Mouse (Mus musculus): Measurements from ENCODE around the gene Kbtbd7. TPM values are rescaled to one million over a fixed set of nuclear protein-coding genes. Genes with fewer than 3 reads are reported as not detected.
"Not testable (repeated sequence)": the region's sequence is repeated elsewhere in the genome, so short reads cannot be mapped to it uniquely, and the experiment has no call there.

Gene Kbtbd7
- polyA plus RNA-seq, 1 experiment from 2014 or later = 13.0 TPM

DNA sequence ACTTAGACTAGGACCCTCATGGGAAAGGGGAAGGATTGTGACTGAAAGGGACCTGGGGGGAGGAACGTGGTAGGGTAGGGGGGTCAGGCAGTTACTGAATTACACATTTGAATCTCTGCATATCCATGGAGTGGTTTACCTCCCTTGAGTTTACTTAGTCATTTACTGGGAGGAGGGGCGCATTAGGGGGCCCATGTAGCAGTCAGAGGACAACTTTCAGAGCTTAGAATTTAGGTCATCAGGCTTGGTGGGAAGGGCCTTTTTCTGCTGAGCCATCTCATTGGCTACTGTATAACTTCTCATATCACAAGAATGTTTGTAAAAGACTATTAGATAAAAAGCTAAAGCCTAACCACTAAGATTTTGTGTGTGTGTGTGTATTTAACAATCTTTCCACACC is 15.6 kb upstream of the Kbtbd7 start:
- no peak for DNase-seq (ENCODE audit: low spot score)
- H3K27ac ChIP-seq = no peak overlapping the region
- peaks cover 27% of the 10 kb centered on the region for H3K36me3 ChIP-seq
- no peaks in the 10 kb centered on the region for H3K9me3 ChIP-seq (replicated peaks)
- H3K4me1 ChIP-seq = no peaks in the 10 kb centered on the region
- no peak overlapping the region for H3K4me3 ChIP-seq
- no peaks in the 10 kb centered on the region for H3K27me3 ChIP-seq (ENCODE audit: low read depth, poor library complexity, severe bottlenecking)
- 79% methylated on average over 2 of the region's 2 CpGs for WGBS

- peaks cover 22% of the 10 kb centered on the region for H3K36me3 ChIP-seq
- WGBS = 86% methylated on average over 6 of the region's 6 CpGs
- no peaks in the 10 kb centered on the region for H3K4me1 ChIP-seq
- H3K9me3 ChIP-seq (replicated peaks) = no peaks in the 10 kb centered on the region
- H3K27me3 ChIP-seq (ENCODE audit: low read depth, poor library complexity, severe bottlenecking) = no peaks in the 10 kb centered on the region
- H3K4me3 ChIP-seq = no peak overlapping the region
- H3K27ac ChIP-seq = no peak overlapping the region
- DNase-seq (ENCODE audit: low spot score) = no peak
Measured at GRCm38 (mm10) chr14:79413121-79413520, 13.2 kb upstream of the Kbtbd7 start.

GRCm38 (mm10) chr14:79420083-79420685 is 6.1 kb upstream of the Kbtbd7 start:
- H3K9me3 ChIP-seq (replicated peaks) = no peaks in the 10 kb centered on the region
- H3K27ac ChIP-seq = no peak overlapping the region
- H3K36me3 ChIP-seq = peaks cover 15% of the 10 kb centered on the region; the same call in 1 of the 2 replicates
- no peak overlapping the region for H3K4me3 ChIP-seq
- no peaks in the 10 kb centered on the region for H3K27me3 ChIP-seq (ENCODE audit: low read depth, poor library complexity, severe bottlenecking)
- H3K4me1 ChIP-seq = peaks cover 5% of the 10 kb centered on the region; the same call in 1 of the 2 replicates
- 72% methylated on average over 20 of the region's 20 CpGs for WGBS
- no peak for DNase-seq (ENCODE audit: low spot score)

GRCm38 (mm10) chr14:79426730-79427365 is 537 bp downstream of the Kbtbd7 start:
- peak overlapping the region; percentile 59 for H3K4me3 ChIP-seq
- H3K36me3 ChIP-seq = peaks cover 18% of the 10 kb centered on the region
- DNase-seq (ENCODE audit: low spot score); H3K27me3 ChIP-seq (ENCODE audit: low read depth, poor library complexity, severe bottlenecking); H3K9me3 ChIP-seq (replicated peaks); H3K4me1 ChIP-seq: not testable (repeated sequence)
- 61% methylated on average over 11 of the region's 59 CpGs for WGBS
- peak overlapping the region; percentile 87 for H3K27ac ChIP-seq

- Histone ChIP-seq H3K36me3 (no peaks in the 10 kb centered on the region), H3K27ac (no peak overlapping the region), H3K4me1 (no peaks in the 10 kb centered on the region), H3K4me3 (no peak overlapping the region), H3K27me3 (ENCODE audit: low read depth, poor library complexity, severe bottlenecking) (no peaks in the 10 kb centered on the region), H3K9me3 (replicated peaks) (no peaks in the 10 kb centered on the region)
- DNase-seq (ENCODE audit: low spot score) = no peak
- WGBS = 86% methylated on average over 1 of the region's 1 CpGs
Measured at GRCm38 (mm10) chr14:79434068-79434467, 7.8 kb downstream of the Kbtbd7 start.

DNA sequence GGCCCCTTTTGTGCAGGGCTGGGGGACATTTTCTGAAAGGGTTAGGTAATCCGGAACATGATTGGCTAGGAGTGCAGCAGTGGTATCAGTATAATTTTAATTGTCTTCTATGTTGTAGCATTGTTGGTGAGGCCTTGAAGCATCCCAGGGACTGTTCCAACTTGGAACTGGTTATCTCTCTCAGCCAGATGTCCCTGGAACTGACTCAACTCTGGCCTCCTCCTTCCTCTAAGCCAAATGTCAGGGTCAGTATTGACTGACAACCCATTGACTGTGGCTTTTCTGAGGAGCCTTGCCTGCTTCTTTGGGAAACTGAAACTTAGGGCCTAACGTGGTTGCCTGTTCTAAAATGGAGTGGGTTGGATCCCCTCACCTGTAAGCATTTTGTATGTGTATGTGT is 14.3 kb downstream of the Kbtbd7 start:
- Histone ChIP-seq H3K27me3 (ENCODE audit: low read depth, poor library complexity, severe bottlenecking) (no peaks in the 10 kb centered on the region), H3K27ac (no peak overlapping the region), H3K9me3 (replicated peaks) (no peaks in the 10 kb centered on the region), H3K36me3 (no peaks in the 10 kb centered on the region), H3K4me3 (no peak overlapping the region), H3K4me1 (no peaks in the 10 kb centered on the region)
- no peak for DNase-seq (ENCODE audit: low spot score)
- 83% methylated on average over 2 of the region's 2 CpGs for whole genome bisulfite sequencing

DNA sequence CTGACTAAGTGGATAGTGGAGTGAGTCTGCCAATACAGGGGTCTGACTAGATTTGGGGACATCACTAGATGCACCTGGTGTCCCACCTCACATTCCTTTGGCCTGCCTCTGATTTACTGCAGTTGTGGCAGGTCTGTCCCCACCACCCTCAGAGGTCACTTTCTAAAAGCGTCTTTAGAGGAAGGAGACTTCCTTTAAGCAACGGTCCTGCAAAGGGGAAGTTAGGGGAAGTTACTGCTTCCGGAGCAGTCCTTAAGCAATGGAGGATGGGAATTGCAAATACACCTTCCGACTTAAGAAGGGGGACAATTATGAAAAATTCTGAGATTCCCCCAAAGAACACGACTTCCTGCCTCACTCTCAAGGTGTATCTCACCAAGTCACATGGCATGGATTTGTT is 15.1 kb downstream of the Kbtbd7 start:
- H3K9me3 ChIP-seq (replicated peaks) = no peaks in the 10 kb centered on the region
- no peak overlapping the region for H3K4me3 ChIP-seq
- no peak for DNase-seq (ENCODE audit: low spot score)
- H3K4me1 ChIP-seq = no peaks in the 10 kb centered on the region
- no peak overlapping the region for H3K27ac ChIP-seq
- no peaks in the 10 kb centered on the region for H3K36me3 ChIP-seq
- 83% methylated on average over 5 of the region's 5 CpGs for WGBS
- H3K27me3 ChIP-seq (ENCODE audit: low read depth, poor library complexity, severe bottlenecking) = no peaks in the 10 kb centered on the region

GRCm38 (mm10) chr14:79444601-79445000 is 18.3 kb downstream of the Kbtbd7 start:
- 89% methylated on average over 9 of the region's 9 CpGs for WGBS
- Histone ChIP-seq H3K9me3 (replicated peaks) (no peaks in the 10 kb centered on the region), H3K27me3 (ENCODE audit: low read depth, poor library complexity, severe bottlenecking) (no peaks in the 10 kb centered on the region), H3K4me3 (no peak overlapping the region), H3K27ac (no peak overlapping the region), H3K4me1 (no peaks in the 10 kb centered on the region), H3K36me3 (no peaks in the 10 kb centered on the region)
- no peak for DNase-seq (ENCODE audit: low spot score)

DNA sequence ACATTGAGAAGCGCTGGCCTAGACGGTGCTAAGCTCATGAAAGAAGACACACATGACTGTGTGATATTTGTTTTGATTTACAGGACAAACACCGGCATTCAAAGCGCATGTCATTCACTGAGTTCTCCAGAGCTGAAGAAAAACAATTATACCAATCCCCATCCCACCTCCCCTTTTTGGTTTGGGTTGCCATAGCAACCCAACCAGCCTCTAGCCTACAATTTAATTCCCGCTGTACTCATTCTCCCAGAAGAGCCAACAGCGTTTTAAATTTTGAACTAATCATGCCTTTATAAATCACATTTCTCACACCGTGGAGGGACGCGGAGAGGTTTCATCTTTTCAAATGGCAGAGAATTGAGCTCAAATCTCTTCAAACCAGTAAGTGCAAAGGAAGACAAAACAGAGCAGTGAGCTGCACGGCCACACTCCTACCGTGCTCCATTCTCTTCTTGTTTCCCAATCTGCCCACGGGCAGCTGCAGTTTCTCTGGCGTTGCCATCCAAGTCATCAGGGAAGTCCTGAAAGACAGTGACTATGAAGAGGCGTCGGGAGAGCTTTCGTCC is 18.8 kb downstream of the Kbtbd7 start:
- 78% methylated on average over 16 of the region's 16 CpGs for WGBS
- Histone ChIP-seq H3K36me3 (no peaks in the 10 kb centered on the region), H3K27me3 (ENCODE audit: low read depth, poor library complexity, severe bottlenecking) (no peaks in the 10 kb centered on the region), H3K27ac (no peak overlapping the region), H3K4me1 (no peaks in the 10 kb centered on the region), H3K4me3 (no peak overlapping the region), H3K9me3 (replicated peaks) (no peaks in the 10 kb centered on the region)
- DNase-seq (ENCODE audit: low spot score) = no peak

DNA sequence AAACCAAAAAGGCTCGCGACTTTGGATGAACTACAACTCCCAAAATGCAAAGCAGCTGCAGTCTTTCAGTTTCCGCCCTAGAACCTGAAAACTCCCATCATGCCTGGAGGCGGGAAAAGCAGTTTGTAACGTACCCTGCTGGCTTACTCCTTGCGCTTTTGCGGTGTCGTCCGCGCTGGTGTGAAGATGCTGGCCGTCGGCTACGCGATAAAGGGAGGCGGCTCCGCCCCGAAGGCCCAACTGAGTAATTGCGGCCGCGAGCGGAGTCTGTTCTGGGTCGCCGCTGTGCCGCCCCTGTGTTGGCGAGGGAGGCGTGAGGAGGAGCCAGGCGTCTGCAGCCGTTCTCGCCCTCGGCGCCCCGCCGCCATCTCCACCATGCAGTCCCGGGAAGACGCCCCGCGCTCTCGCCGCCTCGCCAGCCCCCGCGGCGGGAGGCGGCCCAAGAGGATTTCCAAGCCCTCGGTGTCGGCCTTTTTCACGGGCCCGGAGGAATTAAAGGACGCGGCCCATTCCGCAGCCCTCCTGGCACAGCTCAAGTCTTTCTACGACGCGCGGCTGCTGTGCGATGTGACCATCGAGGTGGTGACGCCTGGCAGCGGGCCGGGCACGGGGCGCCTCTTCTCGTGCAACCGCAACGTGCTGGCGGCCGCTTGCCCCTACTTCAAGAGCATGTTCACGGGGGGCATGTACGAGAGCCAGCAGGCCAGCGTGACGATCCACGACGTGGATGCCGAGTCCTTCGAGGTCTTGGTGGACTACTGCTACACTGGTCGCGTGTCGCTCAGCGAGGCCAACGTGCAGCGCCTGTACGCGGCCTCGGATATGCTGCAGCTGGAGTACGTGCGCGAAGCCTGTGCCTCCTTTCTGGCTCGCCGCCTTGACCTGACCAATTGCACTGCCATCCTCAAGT is 25.6 kb downstream of the Kbtbd7 start, which contains the start of gene Kbtbd6:
Gene Kbtbd6, plus strand, starts transcription at position 155 of the 910 bp plus-strand sequence.
- H3K9me3 ChIP-seq (replicated peaks); H3K4me1 ChIP-seq; H3K27me3 ChIP-seq (ENCODE audit: low read depth, poor library complexity, severe bottlenecking): not testable (repeated sequence)
- DNase-seq (ENCODE audit: low spot score) = peak; percentile 88
- Histone ChIP-seq H3K36me3 (peaks cover 11% of the 10 kb centered on the region), H3K27ac (peak within 1 kb of the TSS; percentile 87), H3K4me3 (peak within 1 kb of the TSS; percentile 57)
- 8% methylated on average over 44 of the region's 89 CpGs for WGBS

DNA sequence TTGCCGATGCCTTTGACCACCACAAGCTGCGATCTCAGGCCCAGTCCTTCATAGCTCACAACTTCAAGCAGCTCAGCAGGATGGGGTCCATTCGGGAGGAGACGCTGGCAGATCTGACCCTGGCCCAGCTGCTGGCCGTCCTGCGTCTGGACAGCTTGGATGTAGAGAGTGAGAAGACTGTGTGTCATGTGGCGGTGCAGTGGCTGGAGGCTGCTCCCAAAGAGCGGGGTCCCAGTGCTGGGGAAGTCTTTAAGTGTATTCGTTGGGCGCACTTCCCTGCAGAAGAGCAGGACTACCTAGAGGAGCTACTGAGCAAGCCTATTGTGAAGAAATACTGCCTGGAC is 26.3 kb downstream of the Kbtbd7 start:
- not testable (repeated sequence) for DNase-seq (ENCODE audit: low spot score); H3K27ac ChIP-seq; H3K9me3 ChIP-seq (replicated peaks); H3K4me3 ChIP-seq; H3K4me1 ChIP-seq; H3K27me3 ChIP-seq (ENCODE audit: low read depth, poor library complexity, severe bottlenecking)
- WGBS = 93% methylated on average over 8 of the region's 10 CpGs
- peaks cover 11% of the 10 kb centered on the region for H3K36me3 ChIP-seq

- WGBS = 92% methylated on average over 1 of the region's 1 CpGs
- Histone ChIP-seq H3K9me3 (replicated peaks) (no peaks in the 10 kb centered on the region), H3K4me3 (no peak overlapping the region), H3K36me3 (peaks cover 54% of the 10 kb centered on the region), H3K27me3 (ENCODE audit: low read depth, poor library complexity, severe bottlenecking) (no peaks in the 10 kb centered on the region), H3K27ac (no peak overlapping the region), H3K4me1 (no peaks in the 10 kb centered on the region)
- DNase-seq (ENCODE audit: low spot score) = no peak
Measured at GRCm38 (mm10) chr14:79460401-79460800, 34.1 kb downstream of the Kbtbd7 start.

DNA sequence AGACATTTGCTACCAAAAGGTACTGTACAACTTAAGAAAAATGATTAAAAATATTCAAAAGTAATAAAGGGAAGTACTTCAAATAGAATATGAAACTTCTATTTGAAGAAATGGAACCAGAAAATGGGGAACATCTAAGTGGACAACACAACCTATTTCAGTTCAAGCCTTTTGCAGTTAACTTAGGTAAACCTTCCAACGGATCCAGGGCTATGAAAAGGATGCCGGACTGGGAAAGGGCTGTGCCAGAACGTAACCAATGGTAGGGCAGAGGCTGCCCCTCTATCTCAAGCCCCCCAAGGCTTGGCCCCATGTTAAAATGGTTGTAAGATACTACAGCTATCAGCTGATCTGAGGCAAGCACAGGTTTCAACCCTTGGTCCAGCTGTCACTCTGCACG is 34.7 kb downstream of the Kbtbd7 start:
- Histone ChIP-seq H3K27me3 (ENCODE audit: low read depth, poor library complexity, severe bottlenecking) (no peaks in the 10 kb centered on the region), H3K4me1 (no peaks in the 10 kb centered on the region), H3K9me3 (replicated peaks) (no peaks in the 10 kb centered on the region), H3K4me3 (no peak overlapping the region), H3K36me3 (peaks cover 60% of the 10 kb centered on the region), H3K27ac (no peak overlapping the region)
- DNase-seq (ENCODE audit: low spot score) = no peak
- WGBS = 93% methylated on average over 4 of the region's 4 CpGs

Measured in limb, embryonic 10.5 days (tissue).